9 mouse cellular contexts compared by ENCODE assay signal in the genomic region with DNA sequence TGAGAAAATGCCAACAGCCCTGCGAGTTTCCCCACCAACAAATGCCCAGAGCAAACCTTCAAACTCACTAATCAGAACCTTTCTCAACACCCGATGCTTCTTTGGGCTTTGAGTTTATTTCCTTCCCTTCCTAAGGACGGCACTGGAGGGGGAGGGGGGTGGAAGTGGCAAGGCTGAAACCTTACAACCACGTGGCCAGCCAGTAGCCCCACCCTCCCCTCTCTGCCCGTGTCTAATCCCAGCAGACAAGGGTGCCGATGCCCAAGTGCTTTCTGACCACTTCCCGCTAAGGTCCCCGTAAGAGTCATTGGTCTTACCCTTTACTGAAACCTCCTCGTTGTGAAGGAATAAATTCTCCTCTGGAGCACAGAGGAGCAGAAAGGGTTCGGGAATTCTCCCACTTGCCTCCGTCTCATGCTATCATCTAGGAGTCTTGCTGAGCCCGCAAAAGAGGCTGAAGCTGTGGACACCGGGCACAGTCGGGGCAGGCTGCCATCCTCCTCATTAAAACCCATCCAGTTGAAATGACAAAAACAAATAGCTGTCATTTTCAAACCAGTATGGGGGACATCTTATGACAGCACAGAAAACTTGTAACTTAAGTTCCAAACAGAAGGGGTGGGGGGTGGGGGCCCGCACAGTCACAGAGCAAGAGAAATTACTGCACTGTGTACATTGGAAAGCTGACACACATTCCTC. TPM values are rescaled to one million over a fixed set of nuclear protein-coding genes. Genes with fewer than 3 reads are reported as not detected.
DNase-seq lines count a peak whose midpoint lies in the region; ATAC-seq and TF ChIP-seq lines count a peak whose summit lies in the region.
"Had no signal": no experiment of that assay in that cellular context is flagged by ENCODE, and none has a peak within 500 bp of the region (broad histone marks: within the 10 kb centered on the region; RNA-seq: fewer than 3 reads in every experiment).

No protein-coding gene starts in this region.

- peak overlapping the region; percentile 7; the same call in 1 of the 2 replicates for H3K4me3 ChIP-seq in left cerebral cortex, adult 2 months
- H3K4me3 ChIP-seq in embryonic facial prominence, embryonic 13.5 days, result peak overlapping the region; percentile 27
- H3K4me3 ChIP-seq in heart, embryonic 14.5 days (ENCODE audit: control insufficient read depth in 1 of 2, insufficient read depth in 1 of 2, low read depth in 1 of 2, low read length in 2 of 2), result peak overlapping the region; percentile 41 to 48
- H3K4me3 ChIP-seq in kidney, embryonic 16.5 days (ENCODE audit: low read length), result peak overlapping the region; percentile 34
- H3K4me3 ChIP-seq in small intestine, adult 2 months (ENCODE audit: low read depth, low read length), result peak overlapping the region; percentile 36

- H3K4me2 ChIP-seq in embryonic facial prominence, embryonic 13.5 days, result peak overlapping the region; percentile 55
- peak overlapping the region; percentile 76 for H3K4me2 ChIP-seq in heart, embryonic 14.5 days (ENCODE audit: low read length)
- H3K4me2 ChIP-seq in kidney, embryonic 16.5 days (replicated peaks; ENCODE audit: low read depth, low read length), result peak overlapping the region; percentile 58

- 13% methylated on average over 15 of the region's 15 CpGs for WGBS in embryonic facial prominence, embryonic 13.5 days
- 5% methylated on average over 15 of the region's 15 CpGs for WGBS in heart, embryonic 14.5 days
- 13% methylated on average over 15 of the region's 15 CpGs for WGBS in kidney, embryonic 16.5 days
- WGBS in small intestine, adult 2 months, result 46% methylated on average over 15 of the region's 15 CpGs

- no peak for TF ChIP-seq POLR2A in small intestine, adult 2 months (IDR thresholded peaks at IDR 0.05; ENCODE audit: low read depth, low read length)

- no peaks in the 10 kb centered on the region for H3K36me3 ChIP-seq in embryonic facial prominence, embryonic 13.5 days
- no peaks in the 10 kb centered on the region for H3K36me3 ChIP-seq in heart, embryonic 14.5 days (ENCODE audit: control insufficient read depth, insufficient read depth, low read length)
- H3K36me3 ChIP-seq in kidney, embryonic 16.5 days (ENCODE audit: insufficient read depth, low read length), result no peaks in the 10 kb centered on the region
- no peaks in the 10 kb centered on the region for H3K36me3 ChIP-seq in small intestine, adult 2 months (ENCODE audit: control insufficient read depth, insufficient read depth, low read length)

- no peaks in the 10 kb centered on the region for H3K9me3 ChIP-seq in embryonic facial prominence, embryonic 13.5 days
- H3K9me3 ChIP-seq in heart, embryonic 14.5 days (ENCODE audit: control insufficient read depth, low read length), result no peaks in the 10 kb centered on the region
- no peaks in the 10 kb centered on the region for H3K9me3 ChIP-seq in kidney, embryonic 16.5 days (ENCODE audit: low read length)

- intact Hi-C loops in left cerebral cortex, adult 2 months (cut with DNase I), result no loop called here

- H3K27ac ChIP-seq in left cerebral cortex, adult 2 months, result no peak overlapping the region
- H3K27ac ChIP-seq in embryonic facial prominence, embryonic 13.5 days, result 0 out of 2 replicates have a peak overlapping the region, but pooled peaks have one; percentile 16
- H3K27ac ChIP-seq in heart, embryonic 14.5 days (replicated peaks in 1 of 2; ENCODE audit: control insufficient read depth in 1 of 2, insufficient read depth in 1 of 2, low read depth in 2 of 2, low read length in 2 of 2), result peak overlapping the region; percentile 10 to 26; a peak in 1 of 4 replicates
- no peak overlapping the region for H3K27ac ChIP-seq in kidney, embryonic 16.5 days (ENCODE audit: low read length)
- H3K27ac ChIP-seq in small intestine, adult 2 months (ENCODE audit: insufficient read depth, low read depth, low read length), result no peak overlapping the region

- ATAC-seq in embryonic facial prominence, embryonic 13.5 days (ENCODE audit: insufficient number of reproducible peaks, insufficient read depth, low FRiP score, low TSS enrichment, low read depth), result no peak
- peak; percentile 80 for ATAC-seq in heart, embryonic 14.5 days (ENCODE audit: insufficient number of reproducible peaks, insufficient read depth, low FRiP score, low read depth)
- peak; percentile 87 for ATAC-seq in kidney, embryonic 16.5 days (ENCODE audit: low FRiP score, low TSS enrichment)

- peaks cover 66% of the 10 kb centered on the region for H3K4me1 ChIP-seq in embryonic facial prominence, embryonic 13.5 days
- H3K4me1 ChIP-seq in heart, embryonic 14.5 days (ENCODE audit: control insufficient read depth in 2 of 2, insufficient read depth in 2 of 2, low read length in 2 of 2), result peaks cover 22 to 49% of the 10 kb centered on the region in 2 experiments
- H3K4me1 ChIP-seq in kidney, embryonic 16.5 days (ENCODE audit: insufficient read depth, low read length), result peaks cover 34% of the 10 kb centered on the region
- peaks cover 6% of the 10 kb centered on the region; the same call in 1 of the 2 replicates for H3K4me1 ChIP-seq in small intestine, adult 2 months (ENCODE audit: control insufficient read depth, insufficient read depth, insufficient read length, low read length)

- no peak for TF ChIP-seq CTCF in left cerebral cortex, adult 2 months (IDR thresholded peaks at IDR 0.05)
- no peak for TF ChIP-seq CTCF in small intestine, adult 2 months (IDR thresholded peaks at IDR 0.05; ENCODE audit: extremely low read depth, insufficient read length, insufficient replicate concordance, low read depth, low read length)

- H3K9ac ChIP-seq in embryonic facial prominence, embryonic 13.5 days, result peak overlapping the region; percentile 44; the same call in 1 of the 2 replicates
- peak overlapping the region; percentile 67 for H3K9ac ChIP-seq in heart, embryonic 14.5 days (ENCODE audit: low read length)
- peak overlapping the region; percentile 58 for H3K9ac ChIP-seq in kidney, embryonic 16.5 days (replicated peaks; ENCODE audit: low read length)

- no peak for DNase-seq in left cerebral cortex, adult 2 months (ENCODE audit: extremely low spot score in 1 of 2, low spot score in 2 of 2)
- DNase-seq in left cerebral cortex, adult 8-10 months (ENCODE audit: low spot score in 2 of 2), result no peak
- peak; percentile 76 for DNase-seq in lung, postnatal 10 days
- no peak for DNase-seq in frontal cortex, postnatal 25 days (ENCODE audit: low spot score in 2 of 2)

- no peaks in the 10 kb centered on the region for H3K27me3 ChIP-seq in embryonic facial prominence, embryonic 13.5 days
- H3K27me3 ChIP-seq in heart, embryonic 14.5 days (ENCODE audit: control insufficient read depth, insufficient read depth, low read length), result no peaks in the 10 kb centered on the region
- no peaks in the 10 kb centered on the region for H3K27me3 ChIP-seq in kidney, embryonic 16.5 days (ENCODE audit: insufficient read depth, low read length)
- H3K27me3 ChIP-seq in small intestine, adult 2 months (ENCODE audit: control insufficient read depth, insufficient read depth, low read length), result no peaks in the 10 kb centered on the region

RNA-seq across cellular contexts. Expression of a gene that starts 30.9 kb away (rescaled TPM):
- total RNA-seq in left cerebral cortex, adult 2 months (2021), result 100 to 1,000 TPM; 122 to 126 TPM
- 100 to 1,000 TPM in 3 of 4 experiments, 10 to 100 TPM in 1; 98.0 to 109 (median 107) TPM for total RNA-seq in left cerebral cortex, adult 8-10 months (2022)
- polyA plus RNA-seq in embryonic facial prominence, embryonic 13.5 days (2015; fragmentation: Nextera tagmentation; extraction: Ambion mirVana), result 123 and 128 TPM in 2 replicates
- 47.1 and 49.2 TPM in 2 replicates for polyA plus RNA-seq in heart, embryonic 14.5 days (2014; fragmentation: Nextera tagmentation; extraction: Ambion mirVana)
- 49.9 and 55.1 TPM in 2 replicates for polyA plus RNA-seq in kidney, embryonic 16.5 days (2015; fragmentation: Nextera tagmentation; extraction: Ambion mirVana)
- 13.1 and 16.2 TPM in 2 replicates for polyA plus RNA-seq in small intestine, adult 2 months (2012; rRNA removed)
- total RNA-seq: MEL had no signal

Comparison
In these comparisons a context has a peak if more than half of its experiments do, and no peak if none do; other contexts are left out.
1. H3K27ac ChIP-seq: peak in embryonic facial prominence, embryonic 13.5 days (single experiment) and heart, embryonic 14.5 days (2 of 2); none in left cerebral cortex, adult 2 months (single experiment), kidney, embryonic 16.5 days (single experiment) and small intestine, adult 2 months (single experiment).
2. Peak in every context shown above with its lines, with median percentiles within 50 percentile points of each other: H3K4me3 ChIP-seq, H3K4me2 ChIP-seq and H3K9ac ChIP-seq.